Mouse (Mus musculus) leukemia stem cell, adult 10-12 weeks (primary cell): ENCODE results near the gene Ccdc77. TPM values are rescaled to one million over a fixed set of nuclear protein-coding genes. Genes with fewer than 3 reads are reported as not detected.

Experiments used
- polyA plus RNA-seq: library from polyadenylated mRNA; stranded (reverse); fragments of >175 nt; gene quantifications from 2 replicates; pipeline ENCODE4 v1.2.3, GENCODE M21; 2012; ENCODE audit warnings: low replicate concordance

Gene Ccdc77
- polyA plus RNA-seq, result 0.62 and 3.3 TPM in 2 replicates

DNA sequence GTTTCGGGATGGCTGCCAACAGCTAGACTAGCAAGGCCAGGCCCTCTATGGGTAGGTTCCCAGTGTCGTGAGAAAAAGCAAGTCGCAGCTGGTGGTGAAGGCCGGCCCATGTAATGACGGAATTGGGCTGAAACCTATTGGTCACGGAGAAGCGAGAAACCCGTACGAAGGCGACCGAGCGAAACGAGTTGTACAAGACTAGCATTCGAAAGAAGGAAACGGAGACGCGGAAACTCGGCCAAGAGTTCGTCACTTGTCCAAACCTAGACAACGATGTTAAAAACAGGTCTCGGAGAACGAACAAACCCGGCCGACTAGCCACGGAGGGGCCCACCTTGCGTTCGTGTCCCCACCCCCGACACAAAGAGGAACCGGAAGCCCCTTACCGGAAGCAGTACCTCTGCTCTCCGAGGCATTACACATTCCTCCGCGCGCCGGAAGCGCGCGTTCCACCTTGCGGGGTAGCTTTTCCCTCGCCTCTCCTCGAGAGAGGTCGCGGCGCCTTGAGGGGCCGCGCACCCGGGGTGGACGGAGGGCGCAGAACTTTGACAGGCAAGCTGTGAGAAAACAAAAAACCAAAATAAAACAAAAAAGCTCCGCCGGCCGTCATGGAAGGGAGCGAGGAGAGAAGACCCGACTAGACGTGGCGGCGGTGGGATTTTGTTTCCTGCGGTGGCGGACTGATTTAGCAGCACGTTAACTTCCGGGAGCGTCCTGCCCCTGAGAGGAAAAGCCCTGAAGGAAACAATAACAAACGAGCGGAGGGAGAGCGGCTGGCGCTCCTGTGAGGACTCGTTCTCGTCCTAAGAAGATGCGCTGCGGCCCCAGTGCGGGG is at the start of gene Ccdc77, which contains the start of gene Kdm5a:
Gene Ccdc77 (minus strand): TSS at position 687 of the 835 bp plus-strand sequence.
Gene Kdm5a (plus strand): TSS at position 437 of the 835 bp plus-strand sequence.

DNA sequence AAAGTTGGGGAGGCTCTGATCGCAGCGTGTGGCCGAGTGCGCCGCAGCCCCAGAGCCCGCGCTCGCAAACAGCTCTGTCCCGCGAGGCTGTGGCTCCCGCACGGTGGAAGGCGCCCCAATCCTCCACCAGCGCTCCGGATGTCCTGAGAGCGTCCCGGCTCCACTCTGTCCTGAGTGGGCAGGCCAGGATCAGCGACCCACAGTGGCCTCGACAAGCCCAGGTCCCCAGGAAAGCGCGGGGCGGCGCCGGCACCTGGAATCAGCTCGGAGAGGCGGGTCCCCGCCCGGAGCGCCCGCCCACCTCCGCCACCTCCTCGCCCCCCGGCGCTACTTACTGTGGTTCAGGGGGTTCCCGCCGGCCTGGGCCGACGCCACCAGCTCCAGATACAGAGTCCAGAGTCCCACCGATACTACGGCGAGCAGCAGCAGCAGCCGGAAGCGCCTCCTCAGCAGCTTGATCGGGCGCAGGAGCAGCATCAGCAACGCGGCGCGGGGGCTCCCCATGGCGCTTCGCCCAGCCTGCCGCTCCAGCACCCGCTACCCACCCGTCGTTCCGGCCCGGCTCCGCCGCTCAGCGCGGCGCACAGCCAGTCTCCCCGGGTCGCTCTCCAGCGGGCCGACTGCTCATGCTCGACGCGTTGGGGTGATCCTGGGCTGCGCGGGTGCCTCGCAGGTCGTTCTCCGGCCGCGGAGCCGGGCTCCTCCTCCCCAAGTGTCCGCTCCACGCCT is 70.0 kb downstream of the Ccdc77 start, which contains the start of the genes D330020A13Rik and B4galnt3:
Gene D330020A13Rik (plus strand): TSS at position 309 of the 729 bp plus-strand sequence.
Gene B4galnt3 (minus strand): TSS at position 504 of the 729 bp plus-strand sequence.

Other genes starting within 250 kb of the Ccdc77 start
- not detected in 2 replicates for gene D330020A13Rik, start 70.0 kb downstream of the Ccdc77 start, polyA plus RNA-seq
- gene B4galnt3, start 69.8 kb downstream of the Ccdc77 start, polyA plus RNA-seq, result 0.08 and 0.09 TPM in 2 replicates
- gene Kdm5a, start 250 bp downstream of the Ccdc77 start, polyA plus RNA-seq, result 15.0 and 26.7 TPM in 2 replicates
- 26.2 and 30.6 TPM in 2 replicates for gene Il17ra, start 98.9 kb upstream of the Ccdc77 start, polyA plus RNA-seq
- gene Tmem121b, start 129.4 kb upstream of the Ccdc77 start, polyA plus RNA-seq, result 0.15 and 0.21 TPM in 2 replicates
- 9.0 and 13.4 TPM in 2 replicates for gene Hdhd5, start 166.9 kb upstream of the Ccdc77 start, polyA plus RNA-seq